In the genomic region with DNA sequence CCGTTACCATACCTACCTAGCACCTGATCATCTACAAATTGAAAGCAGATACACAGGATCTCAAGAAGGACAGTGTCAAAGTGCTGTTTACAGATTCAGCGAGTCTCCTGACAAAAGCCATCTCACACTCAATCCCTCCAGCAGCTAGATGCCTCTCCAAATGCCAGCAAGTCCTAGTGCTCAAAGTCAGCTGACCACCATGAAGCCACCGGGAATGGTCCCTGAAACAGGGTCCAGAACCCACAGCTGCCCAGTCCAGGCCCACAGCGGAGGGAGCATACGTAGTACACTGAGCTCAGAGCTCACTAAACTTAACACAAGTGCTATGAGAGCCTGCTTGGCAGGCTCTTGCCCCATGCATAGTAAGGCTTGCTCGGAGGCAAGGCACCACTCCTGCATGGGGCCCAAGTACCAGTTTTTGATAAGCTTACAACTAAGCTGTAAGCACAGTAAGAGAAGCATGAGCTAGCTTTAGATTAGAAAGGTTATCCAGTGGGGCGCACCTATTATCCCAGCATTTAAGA, we compare ENCODE assay signal across 20 mouse cellular contexts. TPM values are rescaled to one million over a fixed set of nuclear protein-coding genes. Genes with fewer than 3 reads are reported as not detected.
DNase-seq lines count a peak whose midpoint lies in the region; ATAC-seq and TF ChIP-seq lines count a peak whose summit lies in the region.
"Had no signal": no experiment of that assay in that cellular context is flagged by ENCODE, and none has a peak within 500 bp of the region (broad histone marks: within the 10 kb centered on the region; RNA-seq: fewer than 3 reads in every experiment).

No protein-coding gene starts in this region.

- H3K4me2 ChIP-seq in intestine, embryonic 15.5 days (replicated peaks) = no peak overlapping the region
- H3K4me2 ChIP-seq in intestine, postnatal 0 days (replicated peaks; ENCODE audit: low read depth) = no peak overlapping the region
- no peak overlapping the region for H3K4me2 ChIP-seq in midbrain, embryonic 11.5 days
- H3K4me2 ChIP-seq in midbrain, embryonic 14.5 days (ENCODE audit: low read length) = no peak overlapping the region
- H3K4me2 ChIP-seq in stomach, postnatal 0 days (replicated peaks; ENCODE audit: low read depth) = no peak overlapping the region
- H3K4me2 ChIP-seq: liver, embryonic 13.5 days; midbrain, embryonic 12.5 days; neural tube, embryonic 15.5 days had no signal

- 86% methylated on average over 7 of the region's 7 CpGs for WGBS in intestine, embryonic 15.5 days
- WGBS in intestine, postnatal 0 days = 72% methylated on average over 7 of the region's 7 CpGs
- WGBS in midbrain, embryonic 11.5 days = 93% methylated on average over 7 of the region's 7 CpGs
- 90% methylated on average over 7 of the region's 7 CpGs for WGBS in midbrain, embryonic 14.5 days
- 68% methylated on average over 7 of the region's 7 CpGs for WGBS in stomach, postnatal 0 days

- H3K4me3 ChIP-seq in gastrocnemius, adult 2 months = no peak overlapping the region
- no peak overlapping the region for H3K4me3 ChIP-seq in intestine, embryonic 15.5 days (replicated peaks)
- H3K4me3 ChIP-seq in intestine, postnatal 0 days (ENCODE audit: low read depth, low read length) = no peak overlapping the region
- H3K4me3 ChIP-seq in midbrain, embryonic 11.5 days (ENCODE audit: low read depth, low read length) = no peak overlapping the region
- H3K4me3 ChIP-seq in midbrain, embryonic 14.5 days (replicated peaks; ENCODE audit: low read depth, low read length) = no peak overlapping the region
- H3K4me3 ChIP-seq in stomach, postnatal 0 days (ENCODE audit: low read depth, low read length) = no peak overlapping the region
- H3K4me3 ChIP-seq: hindbrain, embryonic 10.5 days; liver, embryonic 13.5 days; midbrain, embryonic 12.5 days; myocyte; neural tube, embryonic 15.5 days had no signal

- H3K9ac ChIP-seq in intestine, embryonic 15.5 days = no peak overlapping the region
- H3K9ac ChIP-seq in intestine, postnatal 0 days (ENCODE audit: low read depth, low read length) = no peak overlapping the region
- no peak overlapping the region for H3K9ac ChIP-seq in midbrain, embryonic 11.5 days (ENCODE audit: low read length)
- no peak overlapping the region for H3K9ac ChIP-seq in midbrain, embryonic 14.5 days (replicated peaks; ENCODE audit: low read length)
- H3K9ac ChIP-seq in stomach, postnatal 0 days (ENCODE audit: low read length) = no peak overlapping the region
- H3K9ac ChIP-seq: midbrain, embryonic 12.5 days; neural tube, embryonic 15.5 days had no signal

- no peak for TF ChIP-seq CTCF in gastrocnemius, adult 2 months (IDR thresholded peaks at IDR 0.05)
- TF ChIP-seq CTCF in intestine, postnatal 0 days (IDR thresholded peaks at IDR 0.05; ENCODE audit: low read depth) = no peak
- TF ChIP-seq CTCF in stomach, postnatal 0 days (IDR thresholded peaks at IDR 0.05; ENCODE audit: low read depth) = no peak

- H3K27me3 ChIP-seq in intestine, embryonic 15.5 days (replicated peaks) = no peaks in the 10 kb centered on the region
- H3K27me3 ChIP-seq in intestine, postnatal 0 days (replicated peaks; ENCODE audit: control insufficient read depth, insufficient read depth, low read length) = no peaks in the 10 kb centered on the region
- H3K27me3 ChIP-seq in midbrain, embryonic 11.5 days (ENCODE audit: control insufficient read depth, insufficient read depth, low read length) = no peaks in the 10 kb centered on the region
- no peaks in the 10 kb centered on the region for H3K27me3 ChIP-seq in midbrain, embryonic 14.5 days (ENCODE audit: control insufficient read depth, insufficient read depth, low read length)
- no peaks in the 10 kb centered on the region for H3K27me3 ChIP-seq in stomach, postnatal 0 days (ENCODE audit: control insufficient read depth, insufficient read depth, low read length)
- H3K27me3 ChIP-seq: liver, embryonic 13.5 days; midbrain, embryonic 12.5 days; neural tube, embryonic 15.5 days had no signal

- H3K27ac ChIP-seq in gastrocnemius, adult 2 months = peak overlapping the region; percentile 89
- no peak overlapping the region for H3K27ac ChIP-seq in intestine, embryonic 15.5 days
- H3K27ac ChIP-seq in intestine, postnatal 0 days (ENCODE audit: low read depth, low read length) = no peak overlapping the region
- no peak overlapping the region for H3K27ac ChIP-seq in midbrain, embryonic 11.5 days (ENCODE audit: low read depth, low read length)
- H3K27ac ChIP-seq in midbrain, embryonic 14.5 days (replicated peaks; ENCODE audit: low read depth, low read length) = no peak overlapping the region
- no peak overlapping the region for H3K27ac ChIP-seq in stomach, postnatal 0 days (replicated peaks)
- H3K27ac ChIP-seq: hindbrain, embryonic 10.5 days; liver, embryonic 13.5 days; midbrain, embryonic 12.5 days; neural tube, embryonic 15.5 days had no signal

- TF ChIP-seq EP300 in stomach, postnatal 0 days (optimal IDR thresholded peaks at IDR 0.05) = no peak

- no peak for DNase-seq in gastrocnemius, adult 2 months
- no peak for DNase-seq in gastrocnemius, adult 8-10 months (ENCODE audit: low spot score in 2 of 2)
- DNase-seq in midbrain, embryonic 11.5 days (ENCODE audit: low spot score, missing footprints) = peak; percentile 47
- DNase-seq in midbrain, embryonic 14.5 days = no peak
- DNase-seq in stomach, postnatal 0 days (ENCODE audit: low spot score) = peak; percentile 32
- DNase-seq: cerebellum, adult 11-12 months; gastrocnemius, postnatal 14 days; layer of hippocampus, postnatal 36 days; left cerebral cortex, postnatal 4 days; liver, embryonic 13.5 days; thymus, adult 18-20 months had no signal

- H3K9me3 ChIP-seq in intestine, embryonic 15.5 days = no peaks in the 10 kb centered on the region
- H3K9me3 ChIP-seq in intestine, postnatal 0 days (ENCODE audit: control insufficient read depth) = no peaks in the 10 kb centered on the region
- no peaks in the 10 kb centered on the region for H3K9me3 ChIP-seq in midbrain, embryonic 11.5 days (ENCODE audit: control insufficient read depth, low read length)
- H3K9me3 ChIP-seq in midbrain, embryonic 14.5 days (ENCODE audit: control insufficient read depth, low read length) = no peaks in the 10 kb centered on the region
- H3K9me3 ChIP-seq in stomach, postnatal 0 days (ENCODE audit: control insufficient read depth, low read length) = no peaks in the 10 kb centered on the region
- H3K9me3 ChIP-seq: hindbrain, embryonic 10.5 days; liver, embryonic 13.5 days; midbrain, embryonic 12.5 days; neural tube, embryonic 15.5 days had no signal

- intact Hi-C loops in gastrocnemius, adult 2 months (cut with DNase I) = no loop called here

- H3K36me3 ChIP-seq in intestine, embryonic 15.5 days = peaks cover 3% of the 10 kb centered on the region; the same call in 1 of the 2 replicates
- H3K36me3 ChIP-seq in intestine, postnatal 0 days (ENCODE audit: control insufficient read depth, insufficient read depth) = peaks cover 30% of the 10 kb centered on the region
- peaks cover 13% of the 10 kb centered on the region for H3K36me3 ChIP-seq in midbrain, embryonic 11.5 days (ENCODE audit: control insufficient read depth, insufficient read depth, low read length)
- peaks cover 33% of the 10 kb centered on the region for H3K36me3 ChIP-seq in midbrain, embryonic 14.5 days (ENCODE audit: control insufficient read depth, insufficient read depth, low read length)
- peaks cover 7% of the 10 kb centered on the region; the same call in 1 of the 2 replicates for H3K36me3 ChIP-seq in stomach, postnatal 0 days (ENCODE audit: control insufficient read depth, insufficient read depth, low read length)

- no peaks in the 10 kb centered on the region for H3K4me1 ChIP-seq in intestine, embryonic 15.5 days (replicated peaks)
- 0 out of 2 replicates have a peak, but pooled peaks cover 2% of the 10 kb centered on the region for H3K4me1 ChIP-seq in intestine, postnatal 0 days (replicated peaks; ENCODE audit: control insufficient read depth, insufficient read depth, low read length)
- no peaks in the 10 kb centered on the region for H3K4me1 ChIP-seq in midbrain, embryonic 11.5 days (ENCODE audit: control insufficient read depth, insufficient read depth, low read length)
- peaks cover 10% of the 10 kb centered on the region; the same call in 1 of the 2 replicates for H3K4me1 ChIP-seq in midbrain, embryonic 14.5 days (ENCODE audit: control insufficient read depth, insufficient read depth, low read length)
- no peaks in the 10 kb centered on the region; the same call in 1 of the 2 replicates for H3K4me1 ChIP-seq in stomach, postnatal 0 days (replicated peaks; ENCODE audit: control insufficient read depth, insufficient read depth)

- peak; percentile 44; the same call in 1 of the 2 replicates for ATAC-seq in intestine, embryonic 15.5 days
- ATAC-seq in intestine, postnatal 0 days = no peak
- no peak for ATAC-seq in midbrain, embryonic 11.5 days (ENCODE audit: low FRiP score)
- no peak for ATAC-seq in midbrain, embryonic 14.5 days (ENCODE audit: low FRiP score, low TSS enrichment)
- ATAC-seq in stomach, postnatal 0 days (ENCODE audit: low FRiP score, low TSS enrichment) = no peak
- no peak for ATAC-seq in activated CD4-positive, CD25-positive, alpha-beta regulatory T cell, adult 4 months

RNA-seq across cellular contexts. Expression of a gene that starts 22.8 kb away (rescaled TPM):
- total RNA-seq in gastrocnemius, adult 2 months (2021) = not detected
- total RNA-seq in gastrocnemius, adult 8-10 months (2022) = not detected
- polyA plus RNA-seq in intestine, embryonic 15.5 days (2015; fragmentation: Nextera tagmentation; extraction: Ambion mirVana) = 0.63 and 0.78 TPM in 2 replicates
- polyA plus RNA-seq in intestine, postnatal 0 days (2015; fragmentation: Nextera tagmentation; extraction: Ambion mirVana) = 0.04 TPM in 1 of 2 replicates, not detected in the other
- 0.33 and 1.1 TPM in 2 replicates for polyA plus RNA-seq in midbrain, embryonic 11.5 days (2014; fragmentation: Nextera tagmentation; extraction: Ambion mirVana)
- polyA plus RNA-seq in midbrain, embryonic 14.5 days (2014; fragmentation: Nextera tagmentation; extraction: Ambion mirVana) = 1.1 and 1.6 TPM in 2 replicates
- 0.40 and 0.77 TPM in 2 replicates for polyA plus RNA-seq in stomach, postnatal 0 days (2015; fragmentation: Nextera tagmentation; extraction: Ambion mirVana)
- not detected for polyA plus RNA-seq in activated CD4-positive, CD25-positive, alpha-beta regulatory T cell, adult 4 months (2017; shearing (Covaris generic))
- total RNA-seq: common myeloid progenitor, adult 5-6 weeks; gastrocnemius, postnatal 14 days; MEL had no signal
- polyA plus RNA-seq: myocyte had no signal

RNA-seq across cellular contexts. Expression of a gene that starts 23.4 kb away (rescaled TPM):
- 10 to 100 TPM; 21.4 to 22.1 TPM for total RNA-seq in gastrocnemius, adult 2 months (2021)
- 10 to 100 TPM; 11.3 to 25.6 (median 18.4) TPM for total RNA-seq in gastrocnemius, adult 8-10 months (2022)
- 18.1 and 19.2 TPM in 2 replicates for polyA plus RNA-seq in intestine, embryonic 15.5 days (2015; fragmentation: Nextera tagmentation; extraction: Ambion mirVana)
- 6.9 and 8.6 TPM in 2 replicates for polyA plus RNA-seq in intestine, postnatal 0 days (2015; fragmentation: Nextera tagmentation; extraction: Ambion mirVana)
- 21.0 and 23.1 TPM in 2 replicates for polyA plus RNA-seq in midbrain, embryonic 11.5 days (2014; fragmentation: Nextera tagmentation; extraction: Ambion mirVana)
- 22.8 and 27.3 TPM in 2 replicates for polyA plus RNA-seq in midbrain, embryonic 14.5 days (2014; fragmentation: Nextera tagmentation; extraction: Ambion mirVana)
- 10.6 and 11.0 TPM in 2 replicates for polyA plus RNA-seq in stomach, postnatal 0 days (2015; fragmentation: Nextera tagmentation; extraction: Ambion mirVana)
- 1 to 10 TPM; 3.2 to 4.1 TPM for polyA plus RNA-seq in activated CD4-positive, CD25-positive, alpha-beta regulatory T cell, adult 4 months (2017; shearing (Covaris generic))

Comparison
In these comparisons a context has a peak if more than half of its experiments do, and no peak if none do; other contexts are left out.
1. DNase-seq: peak in midbrain, embryonic 11.5 days (single experiment) and stomach, postnatal 0 days (single experiment); none in gastrocnemius, adult 2 months (single experiment), gastrocnemius, adult 8-10 months (0 of 2) and midbrain, embryonic 14.5 days (single experiment).